Mouse (Mus musculus): Measurements from ENCODE around the gene Ptov1. TPM values are rescaled to one million over a fixed set of nuclear protein-coding genes. Genes with fewer than 3 reads are reported as not detected.

Gene Ptov1
- polyA plus RNA-seq, 1 experiment from 2014 or later = 558 TPM

GRCm38 (mm10) chr7:44846804-44847203 lies 22.8 kb downstream of the Ptov1 start:
- Histone ChIP-seq H3K27ac (no peak overlapping the region), H3K4me3 (no peak overlapping the region), H3K4me1 (peaks cover 25% of the 10 kb centered on the region), H3K9me3 (replicated peaks) (no peaks in the 10 kb centered on the region), H3K4me2 (no peak overlapping the region), H3K27me3 (no peaks in the 10 kb centered on the region), H3K9ac (0 out of 2 replicates have a peak overlapping the region, but pooled peaks have one; percentile 2), H3K36me3 (ENCODE audit: poor library complexity, severe bottlenecking) (peaks cover 54% of the 10 kb centered on the region)
- WGBS = 92% methylated on average over 7 of the region's 7 CpGs
- no peak for ATAC-seq

- peaks cover 13% of the 10 kb centered on the region for H3K4me1 ChIP-seq
- H3K27me3 ChIP-seq = peaks cover 16% of the 10 kb centered on the region
- no peak overlapping the region for H3K27ac ChIP-seq
- no peak overlapping the region for H3K4me2 ChIP-seq
- 93% methylated on average over 10 of the region's 10 CpGs for WGBS
- H3K4me3 ChIP-seq = no peak overlapping the region
- H3K36me3 ChIP-seq (ENCODE audit: poor library complexity, severe bottlenecking) = peaks cover 68% of the 10 kb centered on the region
- ATAC-seq = no peak
- H3K9me3 ChIP-seq (replicated peaks) = no peaks in the 10 kb centered on the region
- no peak overlapping the region for H3K9ac ChIP-seq
Observed at GRCm38 (mm10) chr7:44845006-44845405, 24.6 kb downstream of the Ptov1 start.

GRCm38 (mm10) chr7:44841825-44842463 lies 27.6 kb downstream of the Ptov1 start:
- Histone ChIP-seq H3K4me2 (no peak overlapping the region), H3K4me3 (no peak overlapping the region), H3K36me3 (ENCODE audit: poor library complexity, severe bottlenecking) (peaks cover 70% of the 10 kb centered on the region), H3K4me1 (peaks cover 12% of the 10 kb centered on the region), H3K9ac (no peak overlapping the region), H3K9me3 (replicated peaks) (no peaks in the 10 kb centered on the region), H3K27me3 (peaks cover 35% of the 10 kb centered on the region), H3K27ac (no peak overlapping the region)
- WGBS = 94% methylated on average over 8 of the region's 8 CpGs
- no peak for ATAC-seq

GRCm38 (mm10) chr7:44840426-44840825 lies 29.2 kb downstream of the Ptov1 start:
- 55% methylated on average over 14 of the region's 14 CpGs for WGBS
- no peak for ATAC-seq
- no peaks in the 10 kb centered on the region for H3K9me3 ChIP-seq (replicated peaks)
- no peak overlapping the region for H3K9ac ChIP-seq
- no peak overlapping the region for H3K4me2 ChIP-seq
- no peak overlapping the region for H3K27ac ChIP-seq
- peaks cover 35% of the 10 kb centered on the region for H3K27me3 ChIP-seq
- H3K36me3 ChIP-seq (ENCODE audit: poor library complexity, severe bottlenecking) = peaks cover 56% of the 10 kb centered on the region
- peaks cover 12% of the 10 kb centered on the region for H3K4me1 ChIP-seq
- 0 out of 2 replicates have a peak overlapping the region, but pooled peaks have one; percentile 31 for H3K4me3 ChIP-seq

GRCm38 (mm10) chr7:44839491-44840191 lies 29.9 kb downstream of the Ptov1 start:
- WGBS = 2% methylated on average over 52 of the region's 58 CpGs
- peak; percentile 62 for ATAC-seq
- Histone ChIP-seq H3K4me2 (peak overlapping the region; percentile 62), H3K27ac (no peak overlapping the region), H3K9ac (peak overlapping the region; percentile 60), H3K27me3 (peaks cover 35% of the 10 kb centered on the region), H3K9me3 (replicated peaks) (no peaks in the 10 kb centered on the region), H3K4me1 (peaks cover 12% of the 10 kb centered on the region), H3K4me3 (peak overlapping the region; percentile 31), H3K36me3 (ENCODE audit: poor library complexity, severe bottlenecking) (peaks cover 48% of the 10 kb centered on the region)

- 32% methylated on average over 11 of the region's 11 CpGs for WGBS
- peaks cover 43% of the 10 kb centered on the region for H3K36me3 ChIP-seq (ENCODE audit: poor library complexity, severe bottlenecking)
- ATAC-seq = no peak
- peak overlapping the region; percentile 62 for H3K4me2 ChIP-seq
- peak overlapping the region; percentile 60 for H3K9ac ChIP-seq
- peaks cover 12% of the 10 kb centered on the region for H3K4me1 ChIP-seq
- no peaks in the 10 kb centered on the region for H3K9me3 ChIP-seq (replicated peaks)
- H3K27ac ChIP-seq = no peak overlapping the region
- peaks cover 35% of the 10 kb centered on the region for H3K27me3 ChIP-seq
- peak overlapping the region; percentile 31 for H3K4me3 ChIP-seq
Observed at GRCm38 (mm10) chr7:44839171-44839490, 30.5 kb downstream of the Ptov1 start.

- H3K9ac ChIP-seq = no peak overlapping the region
- no peak for ATAC-seq
- H3K4me3 ChIP-seq = no peak overlapping the region
- H3K9me3 ChIP-seq (replicated peaks) = no peaks in the 10 kb centered on the region
- WGBS = 91% methylated on average over 6 of the region's 6 CpGs
- H3K4me2 ChIP-seq = no peak overlapping the region
- no peak overlapping the region for H3K27ac ChIP-seq
- H3K36me3 ChIP-seq (ENCODE audit: poor library complexity, severe bottlenecking) = peaks cover 32% of the 10 kb centered on the region
- H3K27me3 ChIP-seq = peaks cover 35% of the 10 kb centered on the region
- H3K4me1 ChIP-seq = peaks cover 12% of the 10 kb centered on the region
Observed at GRCm38 (mm10) chr7:44838073-44838472, 31.5 kb downstream of the Ptov1 start.

GRCm38 (mm10) chr7:44836423-44837053 lies 33.0 kb downstream of the Ptov1 start:
- no peak overlapping the region for H3K4me2 ChIP-seq
- ATAC-seq = no peak
- H3K4me1 ChIP-seq = peaks cover 12% of the 10 kb centered on the region
- H3K36me3 ChIP-seq (ENCODE audit: poor library complexity, severe bottlenecking) = peaks cover 25% of the 10 kb centered on the region
- H3K27ac ChIP-seq = no peak overlapping the region
- no peak overlapping the region for H3K4me3 ChIP-seq
- 87% methylated on average over 9 of the region's 9 CpGs for WGBS
- no peaks in the 10 kb centered on the region for H3K9me3 ChIP-seq (replicated peaks)
- H3K9ac ChIP-seq = no peak overlapping the region
- peaks cover 35% of the 10 kb centered on the region for H3K27me3 ChIP-seq

GRCm38 (mm10) chr7:44836016-44836404 lies 33.6 kb downstream of the Ptov1 start:
- no peaks in the 10 kb centered on the region for H3K9me3 ChIP-seq (replicated peaks)
- no peak for ATAC-seq
- H3K4me1 ChIP-seq = peaks cover 12% of the 10 kb centered on the region
- peaks cover 29% of the 10 kb centered on the region for H3K27me3 ChIP-seq
- H3K9ac ChIP-seq = no peak overlapping the region
- no peak overlapping the region for H3K4me2 ChIP-seq
- H3K4me3 ChIP-seq = no peak overlapping the region
- 56% methylated on average over 3 of the region's 3 CpGs for WGBS
- peaks cover 26% of the 10 kb centered on the region for H3K36me3 ChIP-seq (ENCODE audit: poor library complexity, severe bottlenecking)
- H3K27ac ChIP-seq = no peak overlapping the region

GRCm38 (mm10) chr7:44835373-44836015 lies 34.1 kb downstream of the Ptov1 start:
- Histone ChIP-seq H3K4me2 (no peak overlapping the region), H3K9me3 (replicated peaks) (no peaks in the 10 kb centered on the region)

GRCm38 (mm10) chr7:44832763-44833162 lies 36.8 kb downstream of the Ptov1 start:
- H3K4me3 ChIP-seq = no peak overlapping the region
- H3K9me3 ChIP-seq (replicated peaks) = no peaks in the 10 kb centered on the region
- ATAC-seq = no peak
- H3K27me3 ChIP-seq = no peaks in the 10 kb centered on the region
- no peak overlapping the region for H3K27ac ChIP-seq
- H3K4me2 ChIP-seq = no peak overlapping the region
- no peak overlapping the region for H3K9ac ChIP-seq
- no peaks in the 10 kb centered on the region for H3K4me1 ChIP-seq
- WGBS = 79% methylated on average over 4 of the region's 4 CpGs
- H3K36me3 ChIP-seq (ENCODE audit: poor library complexity, severe bottlenecking) = peaks cover 44% of the 10 kb centered on the region

More at GRCm38 (mm10) chr7:44835373-44836015, 34.1 kb downstream of the Ptov1 start:
- Histone ChIP-seq H3K36me3 (ENCODE audit: poor library complexity, severe bottlenecking) (peaks cover 26% of the 10 kb centered on the region), H3K4me3 (no peak overlapping the region), H3K4me1 (peaks cover 12% of the 10 kb centered on the region), H3K27ac (no peak overlapping the region), H3K27me3 (peaks cover 24% of the 10 kb centered on the region), H3K9ac (no peak overlapping the region)
- ATAC-seq = no peak
- WGBS = 86% methylated on average over 1 of the region's 1 CpGs

- no peak overlapping the region for H3K4me3 ChIP-seq
- no peaks in the 10 kb centered on the region for H3K27me3 ChIP-seq
- peaks cover 2% of the 10 kb centered on the region; the same call in 1 of the 2 replicates for H3K4me1 ChIP-seq
- peaks cover 52% of the 10 kb centered on the region for H3K36me3 ChIP-seq (ENCODE audit: poor library complexity, severe bottlenecking)
- no peak overlapping the region for H3K9ac ChIP-seq
- H3K9me3 ChIP-seq (replicated peaks) = no peaks in the 10 kb centered on the region
- 88% methylated on average over 5 of the region's 5 CpGs for WGBS
- no peak for ATAC-seq
- no peak overlapping the region for H3K27ac ChIP-seq
- H3K4me2 ChIP-seq = no peak overlapping the region
Observed at GRCm38 (mm10) chr7:44828706-44829105, 40.9 kb downstream of the Ptov1 start.

Data from forebrain, embryonic 13.5 days (tissue).